Mouse (Mus musculus): Measurements from ENCODE around the gene Gas1. TPM values are rescaled to one million over a fixed set of nuclear protein-coding genes. Genes with fewer than 3 reads are reported as not detected.

Gene Gas1
- polyA plus RNA-seq, 1 experiment from 2014 or later = 3.1 TPM

GRCm38 (mm10) chr13:60213896-60214295 is 36.7 kb upstream of the Gas1 start:
- Histone ChIP-seq H3K4me3 (ENCODE audit: low read depth, low read length) (no peak overlapping the region), H3K27me3 (ENCODE audit: insufficient read depth, low read length) (no peaks in the 10 kb centered on the region), H3K4me2 (ENCODE audit: low read depth, low read length) (no peak overlapping the region), H3K36me3 (replicated peaks; ENCODE audit: insufficient read depth, low read length) (no peaks in the 10 kb centered on the region), H3K27ac (ENCODE audit: low read depth) (no peak overlapping the region), H3K9ac (replicated peaks) (no peak overlapping the region), H3K9me3 (ENCODE audit: low read length) (0 out of 2 replicates have a peak, but pooled peaks cover 2% of the 10 kb centered on the region), H3K4me1 (ENCODE audit: insufficient read depth) (no peaks in the 10 kb centered on the region)
- no peak for DNase-seq
- TF ChIP-seq CTCF (IDR thresholded peaks at IDR 0.05; ENCODE audit: low read depth) = no peak
- no peak for TF ChIP-seq EP300 (IDR thresholded peaks at IDR 0.05; ENCODE audit: low read depth)
- ATAC-seq = no peak
- 75% methylated on average over 7 of the region's 7 CpGs for WGBS (ENCODE audit: insufficient replicate concordance)

- ATAC-seq = no peak
- Histone ChIP-seq H3K4me2 (ENCODE audit: low read depth, low read length) (no peak overlapping the region), H3K9me3 (ENCODE audit: low read length) (peaks cover 2% of the 10 kb centered on the region; the same call in 1 of the 2 replicates), H3K27me3 (ENCODE audit: insufficient read depth, low read length) (no peaks in the 10 kb centered on the region), H3K27ac (ENCODE audit: low read depth) (no peak overlapping the region), H3K9ac (replicated peaks) (no peak overlapping the region), H3K36me3 (replicated peaks; ENCODE audit: insufficient read depth, low read length) (no peaks in the 10 kb centered on the region), H3K4me3 (ENCODE audit: low read depth, low read length) (no peak overlapping the region), H3K4me1 (ENCODE audit: insufficient read depth) (no peaks in the 10 kb centered on the region)
- WGBS (ENCODE audit: insufficient replicate concordance) = 75% methylated on average over 6 of the region's 6 CpGs
- DNase-seq = no peak
- no peak for TF ChIP-seq EP300 (IDR thresholded peaks at IDR 0.05; ENCODE audit: low read depth)
- no peak for TF ChIP-seq CTCF (IDR thresholded peaks at IDR 0.05; ENCODE audit: low read depth)
Measured at GRCm38 (mm10) chr13:60207135-60207601, 30.0 kb upstream of the Gas1 start.

GRCm38 (mm10) chr13:60204746-60205145 is 27.6 kb upstream of the Gas1 start:
- DNase-seq = no peak
- Histone ChIP-seq H3K9me3 (ENCODE audit: low read length) (no peaks in the 10 kb centered on the region; the same call in 1 of the 2 replicates), H3K4me3 (ENCODE audit: low read depth, low read length) (no peak overlapping the region), H3K27me3 (ENCODE audit: insufficient read depth, low read length) (no peaks in the 10 kb centered on the region), H3K27ac (ENCODE audit: low read depth) (no peak overlapping the region), H3K4me2 (ENCODE audit: low read depth, low read length) (no peak overlapping the region), H3K36me3 (replicated peaks; ENCODE audit: insufficient read depth, low read length) (no peaks in the 10 kb centered on the region), H3K9ac (replicated peaks) (no peak overlapping the region), H3K4me1 (ENCODE audit: insufficient read depth) (no peaks in the 10 kb centered on the region)
- ATAC-seq = no peak
- WGBS (ENCODE audit: insufficient replicate concordance) = 74% methylated on average over 6 of the region's 6 CpGs
- TF ChIP-seq CTCF (IDR thresholded peaks at IDR 0.05; ENCODE audit: low read depth) (no peak), EP300 (IDR thresholded peaks at IDR 0.05; ENCODE audit: low read depth) (no peak)

- TF ChIP-seq EP300 (IDR thresholded peaks at IDR 0.05; ENCODE audit: low read depth) (no peak), CTCF (IDR thresholded peaks at IDR 0.05; ENCODE audit: low read depth) (no peak)
- no peaks in the 10 kb centered on the region for H3K4me1 ChIP-seq (ENCODE audit: insufficient read depth)
- ATAC-seq = no peak
- no peaks in the 10 kb centered on the region for H3K36me3 ChIP-seq (replicated peaks; ENCODE audit: insufficient read depth, low read length)
- WGBS (ENCODE audit: insufficient replicate concordance) = 24% methylated on average over 6 of the region's 6 CpGs
- no peak overlapping the region for H3K4me3 ChIP-seq (ENCODE audit: low read depth, low read length)
- no peaks in the 10 kb centered on the region for H3K9me3 ChIP-seq (ENCODE audit: low read length)
- H3K4me2 ChIP-seq (ENCODE audit: low read depth, low read length) = no peak overlapping the region
- H3K27me3 ChIP-seq (ENCODE audit: insufficient read depth, low read length) = peaks cover 7% of the 10 kb centered on the region; the same call in 1 of the 2 replicates
- no peak for DNase-seq
- H3K9ac ChIP-seq (replicated peaks) = no peak overlapping the region
- no peak overlapping the region for H3K27ac ChIP-seq (ENCODE audit: low read depth)
Measured at GRCm38 (mm10) chr13:60193273-60193672, 16.1 kb upstream of the Gas1 start.

GRCm38 (mm10) chr13:60189923-60190322 is 12.8 kb upstream of the Gas1 start:
- ATAC-seq (no peak), DNase-seq (no peak)
- no peak overlapping the region for H3K4me2 ChIP-seq (ENCODE audit: low read depth, low read length)
- no peak overlapping the region for H3K9ac ChIP-seq (replicated peaks)
- H3K9me3 ChIP-seq (ENCODE audit: low read length) = peaks cover 4% of the 10 kb centered on the region; the same call in 1 of the 2 replicates
- H3K27ac ChIP-seq (ENCODE audit: low read depth) = no peak overlapping the region
- H3K36me3 ChIP-seq (replicated peaks; ENCODE audit: insufficient read depth, low read length) = no peaks in the 10 kb centered on the region
- H3K4me1 ChIP-seq (ENCODE audit: insufficient read depth) = no peaks in the 10 kb centered on the region
- TF ChIP-seq CTCF (IDR thresholded peaks at IDR 0.05; ENCODE audit: low read depth) = no peak
- peaks cover 7% of the 10 kb centered on the region; the same call in 1 of the 2 replicates for H3K27me3 ChIP-seq (ENCODE audit: insufficient read depth, low read length)
- H3K4me3 ChIP-seq (ENCODE audit: low read depth, low read length) = no peak overlapping the region
- 55% methylated on average over 10 of the region's 10 CpGs for WGBS (ENCODE audit: insufficient replicate concordance)

GRCm38 (mm10) chr13:60188952-60189351 is 11.8 kb upstream of the Gas1 start:
- Histone ChIP-seq H3K27ac (ENCODE audit: low read depth) (no peak overlapping the region), H3K9ac (replicated peaks) (no peak overlapping the region), H3K36me3 (replicated peaks; ENCODE audit: insufficient read depth, low read length) (no peaks in the 10 kb centered on the region), H3K4me2 (ENCODE audit: low read depth, low read length) (no peak overlapping the region), H3K4me3 (ENCODE audit: low read depth, low read length) (no peak overlapping the region), H3K9me3 (ENCODE audit: low read length) (peaks cover 4% of the 10 kb centered on the region; the same call in 1 of the 2 replicates), H3K27me3 (ENCODE audit: insufficient read depth, low read length) (peaks cover 7% of the 10 kb centered on the region; the same call in 1 of the 2 replicates), H3K4me1 (ENCODE audit: insufficient read depth) (no peaks in the 10 kb centered on the region)
- WGBS (ENCODE audit: insufficient replicate concordance) = 78% methylated on average over 8 of the region's 8 CpGs
- ATAC-seq (no peak), DNase-seq (no peak)
- no peak for TF ChIP-seq EP300 (IDR thresholded peaks at IDR 0.05; ENCODE audit: low read depth)
- TF ChIP-seq CTCF (IDR thresholded peaks at IDR 0.05; ENCODE audit: low read depth) = no peak
